Comparison of ENCODE assay signal across 8 mouse cellular contexts in genomic region chr6:118066199-118067081, GRCm38 (mm10). TPM values are rescaled to one million over a fixed set of nuclear protein-coding genes. Genes with fewer than 3 reads are reported as not detected.
DNase-seq lines count a peak whose midpoint lies in the region; ATAC-seq lines count a peak whose summit lies in the region.

No protein-coding gene starts in this region.

- 2% methylated on average over 40 of the region's 40 CpGs for WGBS in embryonic facial prominence, embryonic 15.5 days

- H3K27me3 ChIP-seq in embryonic facial prominence, embryonic 15.5 days = peaks cover 46% of the 10 kb centered on the region
- peaks cover 67% of the 10 kb centered on the region for H3K27me3 ChIP-seq in megakaryocyte, embryonic 14.5 days (replicated peaks)

- peaks cover 18% of the 10 kb centered on the region for H3K4me1 ChIP-seq in embryonic facial prominence, embryonic 15.5 days
- H3K4me1 ChIP-seq in megakaryocyte, embryonic 14.5 days = peaks cover 33% of the 10 kb centered on the region

- H3K27ac ChIP-seq in embryonic facial prominence, embryonic 15.5 days (replicated peaks) = no peak overlapping the region

- DNase-seq in adrenal gland, adult (ENCODE audit: inconsistent age in 2 of 2, low spot score in 1 of 2) = peak; percentile 32 to 68
- DNase-seq in adrenal gland, postnatal 4 days (ENCODE audit: low spot score in 2 of 2) = no peak
- DNase-seq in adrenal gland, postnatal 14 days = peak; percentile 55
- peak; percentile 68 to 91 for DNase-seq in left cerebral cortex, postnatal 25 days (ENCODE audit: low spot score in 2 of 2)
- peak; percentile 17 for DNase-seq in skeletal muscle tissue, adult 2 months (ENCODE audit: low read depth, low spot score)

- H3K9ac ChIP-seq in embryonic facial prominence, embryonic 15.5 days = no peak overlapping the region

- no peaks in the 10 kb centered on the region for H3K9me3 ChIP-seq in embryonic facial prominence, embryonic 15.5 days (replicated peaks)
- no peaks in the 10 kb centered on the region for H3K9me3 ChIP-seq in megakaryocyte, embryonic 14.5 days

- H3K4me3 ChIP-seq in embryonic facial prominence, embryonic 15.5 days (replicated peaks) = peak overlapping the region; percentile 38
- peak overlapping the region; percentile 93 for H3K4me3 ChIP-seq in megakaryocyte, embryonic 14.5 days (replicated peaks)

- intact Hi-C loops in left cerebral cortex, postnatal 25 days (cut with DNase I) = loop anchor here (2.0 kb wide), 2 partner anchors 44 to 54 kb away; no protein-coding TSS in a partner anchor

- H3K4me2 ChIP-seq in embryonic facial prominence, embryonic 15.5 days (replicated peaks) = peak overlapping the region; percentile 88

- no peaks in the 10 kb centered on the region for H3K36me3 ChIP-seq in embryonic facial prominence, embryonic 15.5 days
- no peaks in the 10 kb centered on the region for H3K36me3 ChIP-seq in megakaryocyte, embryonic 14.5 days (replicated peaks; ENCODE audit: low read length)

- ATAC-seq in embryonic facial prominence, embryonic 15.5 days (ENCODE audit: insufficient number of reproducible peaks, low FRiP score, low TSS enrichment, low read depth) = peak; percentile 59
- ATAC-seq in hematopoietic stem cell, adult 5-6 weeks (replicated peaks in 1 of 2; ENCODE audit: insufficient read depth in 1 of 2, low FRiP score in 2 of 2, low TSS enrichment in 1 of 2, low read depth in 1 of 2, poor library complexity in 2 of 2, severe bottlenecking in 2 of 2) = peak; percentile 74 to 78

RNA-seq across cellular contexts. Expression of gene Rasgef1a, which starts 55.2 kb away (rescaled TPM):
- under 1 TPM; 0.31 to 0.45 TPM for total RNA-seq in adrenal gland, postnatal 4 days (2021)
- 0.19 and 0.64 TPM in 2 replicates for total RNA-seq in adrenal gland, postnatal 14 days (2021)
- 0.64 and 0.73 TPM in 2 replicates for polyA plus RNA-seq in embryonic facial prominence, embryonic 15.5 days (2015; fragmentation: Nextera tagmentation; extraction: Ambion mirVana)
- total RNA-seq in hematopoietic stem cell, adult 5-6 weeks (2017) = 0.25 TPM in 1 of 2 replicates, not detected in the other
- 100 to 1,000 TPM; 199 to 208 TPM for total RNA-seq in left cerebral cortex, postnatal 25 days (2021)
- polyA plus RNA-seq in megakaryocyte, embryonic 14.5 days (2012; ENCODE audit: insufficient read depth, low replicate concordance) = 0.30 TPM in 1 of 2 replicates, not detected in the other

Comparison
In these comparisons a context has a peak if more than half of its experiments do, and no peak if none do; other contexts are left out.
1. DNase-seq: peak in adrenal gland, adult (2 of 2), adrenal gland, postnatal 14 days (single experiment), left cerebral cortex, postnatal 25 days (2 of 2) and skeletal muscle tissue, adult 2 months (single experiment); none in adrenal gland, postnatal 4 days (0 of 2).
2. RNA of gene Rasgef1a, which starts 55.2 kb away (total RNA-seq): 199 to 208 TPM in left cerebral cortex, postnatal 25 days; 0.31 to 0.45 TPM in adrenal gland, postnatal 4 days, 0.19 to 0.64 TPM in adrenal gland, postnatal 14 days and 0.25 TPM in hematopoietic stem cell, adult 5-6 weeks; every median in the first group is over 100 times any median in the second.